Mouse (Mus musculus) kidney, embryonic 14.5 days (tissue): ENCODE measurements around the gene Bnip1. TPM values are rescaled to one million over a fixed set of nuclear protein-coding genes. Genes with fewer than 3 reads are reported as not detected.

ENCODE experiments used
- ATAC-seq: fragments of 200-750 bp; cut with Nextera tagmentation; 2 replicates; pipeline ENCODE4 v1.8.0; 2017; ENCODE audit warnings: moderate number of reproducible peaks, mild to moderate bottlenecking, moderate TSS enrichment, moderate library complexity; ENCODE audit not compliant: low FRiP score, low TSS enrichment
- H3K27ac ChIP-seq: fragments of 300-500 bp; sonication (generic); 2 replicates; pipeline ENCODE4 v1.5.1; 2014; ENCODE audit warnings: low read depth, mild to moderate bottlenecking, low read length, moderate library complexity, mixed read lengths
- H3K27me3 ChIP-seq: fragments of 300-500 bp; sonication (generic); 2 replicates; pipeline ENCODE4 v1.6.1; 2014; ENCODE audit warnings: mild to moderate bottlenecking, low read length; ENCODE audit not compliant: control insufficient read depth, insufficient read depth
- H3K36me3 ChIP-seq: fragments of 300-500 bp; sonication (generic); 2 replicates; pipeline ENCODE4 v1.6.1; 2014; ENCODE audit warnings: low read length, mixed read lengths; ENCODE audit not compliant: control insufficient read depth, insufficient read depth
- H3K4me1 ChIP-seq: fragments of 300-500 bp; sonication (generic); 2 replicates; pipeline ENCODE4 v1.6.1; 2014; ENCODE audit warnings: low read length, mixed read lengths; ENCODE audit not compliant: control insufficient read depth, insufficient read depth
- H3K4me2 ChIP-seq: fragments of 300-500 bp; sonication (generic); replicated peaks from 2 replicates; pipeline ENCODE4 v1.6.1; 2014; ENCODE audit warnings: low read depth, mild to moderate bottlenecking, low read length
- H3K4me3 ChIP-seq: fragments of 300-500 bp; sonication (generic); 2 replicates; pipeline ENCODE4 v1.5.1; 2014; ENCODE audit warnings: mild to moderate bottlenecking, low read length
- H3K9ac ChIP-seq: fragments of 300-500 bp; sonication (generic); 2 replicates; pipeline ENCODE4 v1.6.1; 2014; ENCODE audit warnings: low read depth, mild to moderate bottlenecking, low read length, moderate library complexity
- H3K9me3 ChIP-seq: fragments of 300-500 bp; sonication (generic); 2 replicates; pipeline ENCODE4 v1.6.1; 2016; ENCODE audit warnings: low read length; ENCODE audit not compliant: control insufficient read depth
- WGBS: fragments of 180-500 bp; shearing (Covaris S2); extraction: QIAGEN DNeasy Blood & Tissue Kit; methylation state at CpG from one replicate; pipeline ENCODE4 v1.1.7; 2014; 5-methylcytosine and 5-hydroxymethylcytosine counted together
- polyA plus RNA-seq: library from polyadenylated mRNA; unstranded; fragments of >200 nt; fragmentation: Nextera tagmentation; extraction: Ambion mirVana; gene quantifications from 2 replicates; pipeline ENCODE4 v1.2.1, GENCODE M21; 2014

Gene Bnip1
- polyA plus RNA-seq, 1 experiment from 2014 or later, result 50.4 TPM

- H3K36me3 ChIP-seq, result no peaks in the 10 kb centered on the region
- no peak overlapping the region for H3K9ac ChIP-seq
- H3K4me2 ChIP-seq, result no peak overlapping the region
- peaks cover 95% of the 10 kb centered on the region for H3K27me3 ChIP-seq
- H3K27ac ChIP-seq, result no peak overlapping the region
- ATAC-seq, result no peak
- no peak overlapping the region for H3K4me3 ChIP-seq
- no peaks in the 10 kb centered on the region for H3K4me1 ChIP-seq
- no peaks in the 10 kb centered on the region for H3K9me3 ChIP-seq
- WGBS, result 2% methylated on average over 5 of the region's 5 CpGs
Observed at GRCm38 (mm10) chr17:26841981-26842380, 61.1 kb downstream of the Bnip1 start.

Other genes starting within 250 kb of the Bnip1 start
- gene Ergic1, start 219.6 kb upstream of the Bnip1 start, polyA plus RNA-seq, result 141 and 150 TPM in 2 replicates
- gene Dusp1, start 218.9 kb upstream of the Bnip1 start, polyA plus RNA-seq, result 19.3 and 19.8 TPM in 2 replicates
- 192 and 214 TPM in 2 replicates for gene Atp6v0e, start 117.8 kb upstream of the Bnip1 start, polyA plus RNA-seq
- 4.9 and 10.5 TPM in 2 replicates for gene Crebrf, start 65.4 kb upstream of the Bnip1 start, polyA plus RNA-seq
- not detected in 2 replicates for gene Nkx2-5, start 63.9 kb downstream of the Bnip1 start, polyA plus RNA-seq
- 6.9 and 11.2 TPM in 2 replicates for gene Kifc5b, start 136.0 kb downstream of the Bnip1 start, polyA plus RNA-seq
- gene Phf1, start 152.0 kb downstream of the Bnip1 start, polyA plus RNA-seq, result 6.0 TPM in 2 replicates
- 164 and 182 TPM in 2 replicates for gene Cuta, start 158.5 kb downstream of the Bnip1 start, polyA plus RNA-seq
- gene Syngap1, start 160.2 kb downstream of the Bnip1 start, polyA plus RNA-seq, result 2.6 and 3.5 TPM in 2 replicates
- 6.3 and 12.8 TPM in 2 replicates for gene Zbtb9, start 192.1 kb downstream of the Bnip1 start, polyA plus RNA-seq
- 11.1 and 16.0 TPM in 2 replicates for gene Bak1, start 247.9 kb downstream of the Bnip1 start, polyA plus RNA-seq